Mouse (Mus musculus) kidney, adult 2 months (tissue): ENCODE results near the gene Tnpo2.

ENCODE experiments used
- CTCF ChIP-seq: fragments of 200-500 bp; conservative IDR thresholded peaks from 2 replicates; pipeline ENCODE4 v1.5.1; 2011; ENCODE audit warnings: low read depth, mild to moderate bottlenecking, control low read depth, low read length, moderate library complexity, mixed read lengths; ENCODE audit not compliant: insufficient read depth, insufficient read length
- POLR2A ChIP-seq: fragments of 200-500 bp; IDR thresholded peaks from one replicate; pipeline ENCODE4 v1.6.1; 2011; ENCODE audit warnings: low read depth, low read length, control low read depth

DNA sequence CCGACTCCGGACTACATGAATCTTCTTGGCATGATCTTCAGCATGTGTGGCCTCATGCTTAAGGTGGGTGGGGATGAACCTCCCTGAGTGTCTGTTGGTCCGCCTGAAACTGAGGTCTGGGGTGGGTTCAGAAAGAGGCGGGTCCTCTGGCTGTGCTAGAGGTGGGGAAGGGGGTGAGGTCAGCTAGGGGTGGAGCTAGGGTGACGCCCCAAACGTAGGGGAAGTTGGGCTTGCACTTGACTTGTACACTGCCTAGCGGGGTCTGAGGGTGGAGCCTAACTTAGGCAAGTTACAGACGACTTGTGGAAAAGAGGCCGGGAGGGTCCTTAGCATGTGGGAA, 44.5 kb downstream of the Tnpo2 start, which contains the start of gene Wdr83:
- TF ChIP-seq POLR2A = no peak
- no peak for TF ChIP-seq CTCF
